Mouse (Mus musculus): ENCODE measurements around the gene Iapp. TPM values are rescaled to one million over a fixed set of nuclear protein-coding genes. Genes with fewer than 3 reads are reported as not detected.
"Not testable (repeated sequence)": the region's sequence is repeated elsewhere in the genome, so short reads cannot be mapped to it uniquely, and the experiment has no call there.

The Iapp gene
- total RNA-seq (2021) = not detected

GRCm38 (mm10) chr6:142298098-142298497 lies at the start of gene Iapp:
TSS of gene Iapp (plus strand) at chr6:142298423.
- no peak for DNase-seq

- DNase-seq = not testable (repeated sequence)
These were observed 47.4 kb upstream of the Iapp start for GRCm38 (mm10) chr6:142250738-142251307.

- no peak for DNase-seq
These were observed 22.3 kb upstream of the Iapp start for GRCm38 (mm10) chr6:142275721-142276442.

- no peak for DNase-seq
These were observed 8.7 kb upstream of the Iapp start for GRCm38 (mm10) chr6:142289413-142290118.

- no peak for DNase-seq
These were observed 6.9 kb downstream of the Iapp start for GRCm38 (mm10) chr6:142305076-142305475.

- no peak for DNase-seq
These were observed 16.1 kb downstream of the Iapp start for GRCm38 (mm10) chr6:142314285-142314684.

- no peak for DNase-seq
These were observed 18.9 kb downstream of the Iapp start for GRCm38 (mm10) chr6:142317106-142317505.

- DNase-seq = no peak
These were observed 24.7 kb downstream of the Iapp start, which contains the start of gene Slco1a5 for GRCm38 (mm10) chr6:142322881-142323280. TSS of gene Slco1a5 (minus strand) at chr6:142322981.

GRCm38 (mm10) chr6:142326598-142326997 lies 28.4 kb downstream of the Iapp start:
- DNase-seq = no peak

GRCm38 (mm10) chr6:142329201-142329600 lies 31.0 kb downstream of the Iapp start:
- DNase-seq = no peak

- no peak for DNase-seq
These were observed 40.7 kb downstream of the Iapp start for GRCm38 (mm10) chr6:142338961-142339360.

- no peak for DNase-seq
These were observed 41.4 kb downstream of the Iapp start for GRCm38 (mm10) chr6:142339576-142339975.

GRCm38 (mm10) chr6:142343561-142343960 lies 45.3 kb downstream of the Iapp start:
- DNase-seq = peak; percentile 59

GRCm38 (mm10) chr6:142345440-142346038 lies 47.3 kb downstream of the Iapp start, which contains the start of gene Pyroxd1:
TSS of gene Pyroxd1 (plus strand) at chr6:142345654.
- DNase-seq = peak; percentile 80

- DNase-seq = no peak
These were observed 48.2 kb downstream of the Iapp start for GRCm38 (mm10) chr6:142346181-142347110.

GRCm38 (mm10) chr6:142347431-142348385 lies 49.5 kb downstream of the Iapp start:
- peak; percentile 9 for DNase-seq

- not testable (repeated sequence) for DNase-seq
These were observed 53.9 kb downstream of the Iapp start for GRCm38 (mm10) chr6:142352099-142352498.

Measured in heart, postnatal 4 days (tissue).